ENCODE assay signal across 28 mouse cellular contexts in genomic region chr11:50192278-50192677, GRCm38 (mm10). TPM values are rescaled to one million over a fixed set of nuclear protein-coding genes. Genes with fewer than 3 reads are reported as not detected.
"Had no signal": no experiment of that assay in that cellular context is flagged by ENCODE, and none has a peak within 500 bp of the region (broad histone marks: within the 10 kb centered on the region; RNA-seq: fewer than 3 reads in every experiment).

No protein-coding gene starts in this region.

- H3K27ac ChIP-seq: embryonic facial prominence, embryonic 10.5 days; embryonic facial prominence, embryonic 12.5 days; embryonic facial prominence, embryonic 13.5 days; embryonic facial prominence, embryonic 15.5 days; forebrain, embryonic 10.5 days; forebrain, embryonic 12.5 days; forebrain, embryonic 13.5 days; forebrain, embryonic 15.5 days; gastrocnemius, adult 2 months; heart, adult 2 months; heart, embryonic 10.5 days had no signal

- H3K27me3 ChIP-seq: embryonic facial prominence, embryonic 12.5 days; embryonic facial prominence, embryonic 13.5 days; embryonic facial prominence, embryonic 15.5 days; forebrain, embryonic 12.5 days; forebrain, embryonic 13.5 days; forebrain, embryonic 15.5 days had no signal

- H3K9ac ChIP-seq: embryonic facial prominence, embryonic 12.5 days; embryonic facial prominence, embryonic 13.5 days; embryonic facial prominence, embryonic 15.5 days; forebrain, embryonic 12.5 days; forebrain, embryonic 13.5 days; forebrain, embryonic 15.5 days had no signal

- H3K4me2 ChIP-seq: embryonic facial prominence, embryonic 12.5 days; embryonic facial prominence, embryonic 13.5 days; embryonic facial prominence, embryonic 15.5 days; forebrain, embryonic 12.5 days; forebrain, embryonic 13.5 days; forebrain, embryonic 15.5 days; heart, embryonic 11.5 days had no signal

- DNase-seq: cerebellum, adult 9-10 months; cerebellum, adult 9-11 months; cerebellum, postnatal 10 days; cerebellum, postnatal 14 days; cerebellum, postnatal 25 days; cerebellum, postnatal 36 days; embryo, embryonic 11 days; gastrocnemius, adult 2 months; gastrocnemius, postnatal 10 days; gastrocnemius, postnatal 14 days; gastrocnemius, postnatal 25 days; gastrocnemius, postnatal 36 days; heart, adult 18-20 months; heart, adult 2 months had no signal

- H3K9me3 ChIP-seq: embryonic facial prominence, embryonic 10.5 days; embryonic facial prominence, embryonic 12.5 days; embryonic facial prominence, embryonic 13.5 days; embryonic facial prominence, embryonic 15.5 days; forebrain, embryonic 10.5 days; forebrain, embryonic 12.5 days; forebrain, embryonic 13.5 days; forebrain, embryonic 15.5 days; heart, embryonic 10.5 days had no signal

- H3K4me3 ChIP-seq: embryonic facial prominence, embryonic 10.5 days; embryonic facial prominence, embryonic 12.5 days; embryonic facial prominence, embryonic 13.5 days; embryonic facial prominence, embryonic 15.5 days; erythroblast, embryonic 14.5 days; forebrain, embryonic 10.5 days; forebrain, embryonic 12.5 days; forebrain, embryonic 13.5 days; forebrain, embryonic 15.5 days; gastrocnemius, adult 2 months; heart, adult 2 months; heart, embryonic 10.5 days had no signal

- ATAC-seq: forebrain, embryonic 13.5 days; forebrain, embryonic 14.5 days; forebrain, embryonic 15.5 days; forebrain, embryonic 16.5 days had no signal

- H3K4me1 ChIP-seq: embryonic facial prominence, embryonic 10.5 days; embryonic facial prominence, embryonic 12.5 days; embryonic facial prominence, embryonic 13.5 days; embryonic facial prominence, embryonic 15.5 days; forebrain, embryonic 10.5 days; forebrain, embryonic 12.5 days; forebrain, embryonic 13.5 days; forebrain, embryonic 15.5 days had no signal

RNA-seq across cellular contexts. Expression of gene Ltc4s, which starts 46.1 kb away (rescaled TPM):
- total RNA-seq: granulocyte monocyte progenitor cell, adult 5-6 weeks had no signal
- polyA plus RNA-seq: erythroblast, embryonic 14.5 days had no signal
